Mouse (Mus musculus): ENCODE measurements around the gene Sh3bp5. TPM values are rescaled to one million over a fixed set of nuclear protein-coding genes. Genes with fewer than 3 reads are reported as not detected.
A peak's percentile ranks its signal among the peaks of the same experiment; 100 is the strongest.

Gene Sh3bp5
- polyA plus RNA-seq, 1 experiment from 2014 or later: 39.0 TPM

GRCm38 (mm10) chr14:31422961-31423791, 12.7 kb downstream of the Sh3bp5 start:
- H3K4me3 ChIP-seq (ENCODE audit: low read length): no peak overlapping the region
- H3K4me2 ChIP-seq (replicated peaks; ENCODE audit: low read depth, low read length): no peak overlapping the region
- WGBS: 68% methylated on average over 11 of the region's 11 CpGs
- H3K27me3 ChIP-seq (ENCODE audit: insufficient read depth, low read length): no peaks in the 10 kb centered on the region
- peak; percentile 29; the same call in 1 of the 2 replicates for ATAC-seq (ENCODE audit: low FRiP score, low TSS enrichment)
- peaks cover 7% of the 10 kb centered on the region; the same call in 1 of the 2 replicates for H3K9me3 ChIP-seq (ENCODE audit: low read length)
- H3K4me1 ChIP-seq (ENCODE audit: insufficient read depth, low read length): peaks cover 58% of the 10 kb centered on the region
- 0 out of 2 replicates have a peak overlapping the region, but pooled peaks have one; percentile 7 for H3K9ac ChIP-seq (replicated peaks; ENCODE audit: low read length)
- no peaks in the 10 kb centered on the region for H3K36me3 ChIP-seq (ENCODE audit: insufficient read depth, low read length)
- peak overlapping the region; percentile 82 for H3K27ac ChIP-seq (ENCODE audit: low read length)

- Histone ChIP-seq H3K9me3 (ENCODE audit: low read length) (peaks cover 7% of the 10 kb centered on the region; the same call in 1 of the 2 replicates), H3K27ac (ENCODE audit: low read length) (peak overlapping the region; percentile 82), H3K9ac (replicated peaks; ENCODE audit: low read length) (no peak overlapping the region), H3K27me3 (ENCODE audit: insufficient read depth, low read length) (no peaks in the 10 kb centered on the region), H3K4me3 (ENCODE audit: low read length) (no peak overlapping the region), H3K4me2 (replicated peaks; ENCODE audit: low read depth, low read length) (no peak overlapping the region), H3K4me1 (ENCODE audit: insufficient read depth, low read length) (peaks cover 58% of the 10 kb centered on the region), H3K36me3 (ENCODE audit: insufficient read depth, low read length) (no peaks in the 10 kb centered on the region)
- no peak for ATAC-seq (ENCODE audit: low FRiP score, low TSS enrichment)
- WGBS: 91% methylated on average over 5 of the region's 5 CpGs
These were observed 13.5 kb downstream of the Sh3bp5 start for GRCm38 (mm10) chr14:31422395-31422794.

- H3K4me3 ChIP-seq (ENCODE audit: low read length): no peak overlapping the region
- ATAC-seq (ENCODE audit: low FRiP score, low TSS enrichment): no peak
- no peak overlapping the region for H3K4me2 ChIP-seq (replicated peaks; ENCODE audit: low read depth, low read length)
- H3K9me3 ChIP-seq (ENCODE audit: low read length): peaks cover 7% of the 10 kb centered on the region; the same call in 1 of the 2 replicates
- peaks cover 61% of the 10 kb centered on the region for H3K4me1 ChIP-seq (ENCODE audit: insufficient read depth, low read length)
- H3K36me3 ChIP-seq (ENCODE audit: insufficient read depth, low read length): no peaks in the 10 kb centered on the region
- H3K27ac ChIP-seq (ENCODE audit: low read length): peak overlapping the region; percentile 82
- no peak overlapping the region for H3K9ac ChIP-seq (replicated peaks; ENCODE audit: low read length)
- whole genome bisulfite sequencing: 74% methylated on average over 18 of the region's 18 CpGs
- no peaks in the 10 kb centered on the region for H3K27me3 ChIP-seq (ENCODE audit: insufficient read depth, low read length)
These were observed 14.2 kb downstream of the Sh3bp5 start for GRCm38 (mm10) chr14:31421509-31422295.

GRCm38 (mm10) chr14:31420985-31421384, 14.9 kb downstream of the Sh3bp5 start:
- WGBS: 31% methylated on average over 7 of the region's 7 CpGs

GRCm38 (mm10) chr14:31420562-31420961, 15.3 kb downstream of the Sh3bp5 start:
- Histone ChIP-seq H3K27me3 (ENCODE audit: insufficient read depth, low read length) (no peaks in the 10 kb centered on the region), H3K4me1 (ENCODE audit: insufficient read depth, low read length) (peaks cover 61% of the 10 kb centered on the region), H3K27ac (ENCODE audit: low read length) (peak overlapping the region; percentile 64; the same call in 1 of the 2 replicates), H3K9me3 (ENCODE audit: low read length) (0 out of 2 replicates have a peak, but pooled peaks cover 2% of the 10 kb centered on the region), H3K4me2 (replicated peaks; ENCODE audit: low read depth, low read length) (no peak overlapping the region), H3K4me3 (ENCODE audit: low read length) (no peak overlapping the region), H3K36me3 (ENCODE audit: insufficient read depth, low read length) (no peaks in the 10 kb centered on the region), H3K9ac (replicated peaks; ENCODE audit: low read length) (no peak overlapping the region)
- WGBS: 52% methylated on average over 7 of the region's 7 CpGs
- ATAC-seq (ENCODE audit: low FRiP score, low TSS enrichment): peak; percentile 46; the same call in 1 of the 2 replicates

More at GRCm38 (mm10) chr14:31420985-31421384, 14.9 kb downstream of the Sh3bp5 start:
- ATAC-seq (ENCODE audit: low FRiP score, low TSS enrichment): peak; percentile 62
- Histone ChIP-seq H3K4me1 (ENCODE audit: insufficient read depth, low read length) (peaks cover 61% of the 10 kb centered on the region), H3K36me3 (ENCODE audit: insufficient read depth, low read length) (no peaks in the 10 kb centered on the region), H3K27ac (ENCODE audit: low read length) (peak overlapping the region; percentile 64), H3K4me3 (ENCODE audit: low read length) (no peak overlapping the region), H3K4me2 (replicated peaks; ENCODE audit: low read depth, low read length) (no peak overlapping the region), H3K9me3 (ENCODE audit: low read length) (peaks cover 6% of the 10 kb centered on the region; the same call in 1 of the 2 replicates), H3K27me3 (ENCODE audit: insufficient read depth, low read length) (no peaks in the 10 kb centered on the region), H3K9ac (replicated peaks; ENCODE audit: low read length) (no peak overlapping the region)

GRCm38 (mm10) chr14:31420135-31420534, 15.7 kb downstream of the Sh3bp5 start:
- no peak overlapping the region for H3K4me2 ChIP-seq (replicated peaks; ENCODE audit: low read depth, low read length)
- no peaks in the 10 kb centered on the region for H3K9me3 ChIP-seq (ENCODE audit: low read length)
- no peak overlapping the region for H3K4me3 ChIP-seq (ENCODE audit: low read length)
- H3K27me3 ChIP-seq (ENCODE audit: insufficient read depth, low read length): no peaks in the 10 kb centered on the region
- H3K9ac ChIP-seq (replicated peaks; ENCODE audit: low read length): no peak overlapping the region
- 91% methylated on average over 8 of the region's 8 CpGs for WGBS
- no peak for ATAC-seq (ENCODE audit: low FRiP score, low TSS enrichment)
- H3K27ac ChIP-seq (ENCODE audit: low read length): 0 out of 2 replicates have a peak overlapping the region, but pooled peaks have one; percentile 64
- no peaks in the 10 kb centered on the region for H3K36me3 ChIP-seq (ENCODE audit: insufficient read depth, low read length)
- peaks cover 61% of the 10 kb centered on the region for H3K4me1 ChIP-seq (ENCODE audit: insufficient read depth, low read length)

- no peak overlapping the region for H3K4me2 ChIP-seq (replicated peaks; ENCODE audit: low read depth, low read length)
- H3K36me3 ChIP-seq (ENCODE audit: insufficient read depth, low read length): no peaks in the 10 kb centered on the region
- peak overlapping the region; percentile 32 for H3K27ac ChIP-seq (ENCODE audit: low read length)
- no peak overlapping the region for H3K4me3 ChIP-seq (ENCODE audit: low read length)
- peaks cover 66% of the 10 kb centered on the region for H3K4me1 ChIP-seq (ENCODE audit: insufficient read depth, low read length)
- no peak overlapping the region for H3K9ac ChIP-seq (replicated peaks; ENCODE audit: low read length)
- 42% methylated on average over 4 of the region's 4 CpGs for WGBS
- no peaks in the 10 kb centered on the region for H3K9me3 ChIP-seq (ENCODE audit: low read length)
- H3K27me3 ChIP-seq (ENCODE audit: insufficient read depth, low read length): no peaks in the 10 kb centered on the region
- ATAC-seq (ENCODE audit: low FRiP score, low TSS enrichment): no peak
These were observed 16.6 kb downstream of the Sh3bp5 start for GRCm38 (mm10) chr14:31419279-31419678.

GRCm38 (mm10) chr14:31416835-31417549, 18.9 kb downstream of the Sh3bp5 start:
- ATAC-seq (ENCODE audit: low FRiP score, low TSS enrichment): no peak

GRCm38 (mm10) chr14:31416411-31416810, 19.5 kb downstream of the Sh3bp5 start:
- ATAC-seq (ENCODE audit: low FRiP score, low TSS enrichment): no peak

More at GRCm38 (mm10) chr14:31416835-31417549, 18.9 kb downstream of the Sh3bp5 start:
- Histone ChIP-seq H3K27me3 (ENCODE audit: insufficient read depth, low read length) (no peaks in the 10 kb centered on the region), H3K9ac (replicated peaks; ENCODE audit: low read length) (no peak overlapping the region; the same call in 1 of the 2 replicates), H3K36me3 (ENCODE audit: insufficient read depth, low read length) (no peaks in the 10 kb centered on the region), H3K9me3 (ENCODE audit: low read length) (no peaks in the 10 kb centered on the region), H3K27ac (ENCODE audit: low read length) (no peak overlapping the region), H3K4me3 (ENCODE audit: low read length) (no peak overlapping the region), H3K4me2 (replicated peaks; ENCODE audit: low read depth, low read length) (no peak overlapping the region), H3K4me1 (ENCODE audit: insufficient read depth, low read length) (peaks cover 70% of the 10 kb centered on the region)
- WGBS: 67% methylated on average over 16 of the region's 16 CpGs

More at GRCm38 (mm10) chr14:31416411-31416810, 19.5 kb downstream of the Sh3bp5 start:
- no peaks in the 10 kb centered on the region for H3K27me3 ChIP-seq (ENCODE audit: insufficient read depth, low read length)
- no peak overlapping the region for H3K27ac ChIP-seq (ENCODE audit: low read length)
- H3K9ac ChIP-seq (replicated peaks; ENCODE audit: low read length): no peak overlapping the region
- no peak overlapping the region for H3K4me2 ChIP-seq (replicated peaks; ENCODE audit: low read depth, low read length)
- peaks cover 64% of the 10 kb centered on the region for H3K4me1 ChIP-seq (ENCODE audit: insufficient read depth, low read length)
- WGBS: 69% methylated on average over 3 of the region's 3 CpGs
- H3K4me3 ChIP-seq (ENCODE audit: low read length): no peak overlapping the region
- no peaks in the 10 kb centered on the region for H3K36me3 ChIP-seq (ENCODE audit: insufficient read depth, low read length)
- no peaks in the 10 kb centered on the region for H3K9me3 ChIP-seq (ENCODE audit: low read length)
